Comparison of ENCODE assay signal across 8 mouse cellular contexts in the genomic region with DNA sequence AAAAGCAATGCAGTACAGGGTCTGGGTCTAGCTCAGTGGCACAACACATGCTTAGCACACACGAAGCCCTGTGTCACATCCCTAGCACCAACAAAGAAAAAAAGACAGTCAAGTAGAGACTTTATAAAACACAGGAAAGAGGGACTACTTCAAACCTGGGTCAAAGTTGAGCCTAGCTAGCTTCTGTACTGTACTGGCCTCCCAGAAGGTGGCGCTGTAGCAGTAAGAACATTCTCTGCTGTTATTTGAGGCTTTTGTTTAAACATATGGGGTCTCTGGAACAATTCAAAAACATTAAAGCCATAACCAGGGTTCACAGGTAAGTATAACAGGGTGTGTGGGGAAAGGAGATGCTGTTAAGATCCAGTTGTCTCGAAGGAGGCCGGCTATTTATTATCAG. TPM values are rescaled to one million over a fixed set of nuclear protein-coding genes. Genes with fewer than 3 reads are reported as not detected.
DNase-seq lines count a peak whose midpoint lies in the region; ATAC-seq and TF ChIP-seq lines count a peak whose summit lies in the region.

No protein-coding gene starts in this region.

- no peaks in the 10 kb centered on the region for H3K36me3 ChIP-seq in midbrain, embryonic 14.5 days (ENCODE audit: control insufficient read depth, insufficient read depth, low read length)
- no peaks in the 10 kb centered on the region for H3K36me3 ChIP-seq in midbrain, embryonic 15.5 days (replicated peaks)
- H3K36me3 ChIP-seq in limb, embryonic 15.5 days = no peaks in the 10 kb centered on the region
- H3K36me3 ChIP-seq in intestine, embryonic 16.5 days (ENCODE audit: control insufficient read depth, insufficient read depth, low read length) = no peaks in the 10 kb centered on the region

- no peak overlapping the region for H3K4me2 ChIP-seq in midbrain, embryonic 14.5 days (ENCODE audit: low read length)
- no peak overlapping the region for H3K4me2 ChIP-seq in midbrain, embryonic 15.5 days
- H3K4me2 ChIP-seq in limb, embryonic 15.5 days = no peak overlapping the region
- H3K4me2 ChIP-seq in intestine, embryonic 16.5 days (ENCODE audit: low read depth, low read length) = no peak overlapping the region

- intact Hi-C loops in gastrocnemius, adult 2 months (cut with DNase I) = loop anchor here (1.0 to 5.0 kb wide), 2 partner anchors 52 to 162 kb away; no protein-coding TSS in a partner anchor

- H3K9ac ChIP-seq in midbrain, embryonic 14.5 days (replicated peaks; ENCODE audit: low read length) = no peak overlapping the region
- no peak overlapping the region for H3K9ac ChIP-seq in midbrain, embryonic 15.5 days
- H3K9ac ChIP-seq in limb, embryonic 15.5 days = no peak overlapping the region
- no peak overlapping the region for H3K9ac ChIP-seq in intestine, embryonic 16.5 days (ENCODE audit: low read depth, low read length)

- H3K4me3 ChIP-seq in gastrocnemius, adult 2 months = no peak overlapping the region
- H3K4me3 ChIP-seq in midbrain, embryonic 14.5 days (replicated peaks; ENCODE audit: low read depth, low read length) = no peak overlapping the region
- H3K4me3 ChIP-seq in midbrain, embryonic 15.5 days = no peak overlapping the region
- no peak overlapping the region for H3K4me3 ChIP-seq in limb, embryonic 15.5 days
- H3K4me3 ChIP-seq in intestine, embryonic 16.5 days (ENCODE audit: low read length) = no peak overlapping the region

- no peak for TF ChIP-seq POLR2A in brain, embryonic 14.5 days (IDR thresholded peaks at IDR 0.05; ENCODE audit: borderline replicate concordance, extremely low read depth, insufficient read depth, insufficient read length, poor library complexity, severe bottlenecking)

- H3K27me3 ChIP-seq in midbrain, embryonic 14.5 days (ENCODE audit: control insufficient read depth, insufficient read depth, low read length) = no peaks in the 10 kb centered on the region
- no peaks in the 10 kb centered on the region for H3K27me3 ChIP-seq in midbrain, embryonic 15.5 days (replicated peaks)
- H3K27me3 ChIP-seq in limb, embryonic 15.5 days = no peaks in the 10 kb centered on the region
- no peaks in the 10 kb centered on the region for H3K27me3 ChIP-seq in intestine, embryonic 16.5 days (replicated peaks; ENCODE audit: control insufficient read depth, insufficient read depth, low read length)

- TF ChIP-seq CTCF in gastrocnemius, adult 2 months (IDR thresholded peaks at IDR 0.05) = peak; percentile 82
- peak; percentile 55; the same call in 1 of the 2 replicates for TF ChIP-seq CTCF in brain, embryonic 14.5 days (IDR thresholded peaks at IDR 0.05; ENCODE audit: borderline replicate concordance, extremely low read depth, insufficient read depth, insufficient read length)

- H3K27ac ChIP-seq in gastrocnemius, adult 2 months = peak overlapping the region; percentile 80
- H3K27ac ChIP-seq in midbrain, embryonic 14.5 days (replicated peaks; ENCODE audit: low read depth, low read length) = no peak overlapping the region
- H3K27ac ChIP-seq in midbrain, embryonic 15.5 days = no peak overlapping the region
- H3K27ac ChIP-seq in limb, embryonic 15.5 days = peak overlapping the region; percentile 73; the same call in 1 of the 2 replicates
- H3K27ac ChIP-seq in intestine, embryonic 16.5 days (ENCODE audit: low read length) = no peak overlapping the region

- WGBS in midbrain, embryonic 14.5 days = 64% methylated on average over 4 of the region's 4 CpGs
- WGBS in midbrain, embryonic 15.5 days = 61% methylated on average over 4 of the region's 4 CpGs
- 53% methylated on average over 4 of the region's 4 CpGs for WGBS in limb, embryonic 15.5 days
- WGBS in intestine, embryonic 16.5 days = 59% methylated on average over 4 of the region's 4 CpGs

- H3K9me3 ChIP-seq in midbrain, embryonic 14.5 days (ENCODE audit: control insufficient read depth, low read length) = no peaks in the 10 kb centered on the region
- H3K9me3 ChIP-seq in midbrain, embryonic 15.5 days = no peaks in the 10 kb centered on the region
- no peaks in the 10 kb centered on the region for H3K9me3 ChIP-seq in limb, embryonic 15.5 days
- H3K9me3 ChIP-seq in intestine, embryonic 16.5 days (ENCODE audit: control insufficient read depth, low read length) = no peaks in the 10 kb centered on the region

- peak; percentile 64 for DNase-seq in gastrocnemius, adult 2 months
- no peak for DNase-seq in gastrocnemius, postnatal 25 days
- DNase-seq in midbrain, embryonic 14.5 days = peak; percentile 55
- DNase-seq in brain, embryonic 14.5 days (ENCODE audit: low read depth) = peak; percentile 36
- DNase-seq in T-cell, adult 2 months (ENCODE audit: low spot score) = no peak

- no peak for ATAC-seq in midbrain, embryonic 14.5 days (ENCODE audit: low FRiP score, low TSS enrichment)
- ATAC-seq in midbrain, embryonic 15.5 days (replicated peaks) = no peak
- no peak for ATAC-seq in limb, embryonic 15.5 days (ENCODE audit: insufficient number of reproducible peaks, low FRiP score, low TSS enrichment, low read depth)
- ATAC-seq in intestine, embryonic 16.5 days = no peak

- H3K4me1 ChIP-seq in midbrain, embryonic 14.5 days (ENCODE audit: control insufficient read depth, insufficient read depth, low read length) = no peaks in the 10 kb centered on the region
- no peaks in the 10 kb centered on the region for H3K4me1 ChIP-seq in midbrain, embryonic 15.5 days
- H3K4me1 ChIP-seq in limb, embryonic 15.5 days = peaks cover 50% of the 10 kb centered on the region
- H3K4me1 ChIP-seq in intestine, embryonic 16.5 days (ENCODE audit: control insufficient read depth, insufficient read depth, low read length) = peaks cover 13% of the 10 kb centered on the region

RNA-seq across cellular contexts. Expression of a gene that starts 54.4 kb away (rescaled TPM):
- 10 to 100 TPM; 32.2 to 48.0 TPM for total RNA-seq in gastrocnemius, adult 2 months (2021)
- total RNA-seq in gastrocnemius, postnatal 25 days (2021) = 10 to 100 TPM; 31.4 to 32.5 TPM
- polyA plus RNA-seq in midbrain, embryonic 14.5 days (2014; fragmentation: Nextera tagmentation; extraction: Ambion mirVana) = 1.3 and 2.1 TPM in 2 replicates
- polyA plus RNA-seq in midbrain, embryonic 15.5 days (2015; fragmentation: Nextera tagmentation; extraction: Ambion mirVana) = 3.5 and 4.7 TPM in 2 replicates
- polyA plus RNA-seq in brain, embryonic 14.5 days (2012; rRNA removed) = 6.6 and 7.3 TPM in 2 replicates
- 102 and 104 TPM in 2 replicates for polyA plus RNA-seq in limb, embryonic 15.5 days (2015; fragmentation: Nextera tagmentation; extraction: Ambion mirVana)
- 19.0 and 20.6 TPM in 2 replicates for polyA plus RNA-seq in intestine, embryonic 16.5 days (2015; fragmentation: Nextera tagmentation; extraction: Ambion mirVana)

RNA-seq across cellular contexts. Expression of a gene that starts 57.9 kb away (rescaled TPM):
- total RNA-seq in gastrocnemius, adult 2 months (2021) = 10 to 100 TPM in 1 of 2 experiments, 1 to 10 TPM in 1; 8.4 to 13.6 TPM
- 1 to 10 TPM; 7.8 to 9.5 TPM for total RNA-seq in gastrocnemius, postnatal 25 days (2021)
- 51.6 and 57.5 TPM in 2 replicates for polyA plus RNA-seq in midbrain, embryonic 14.5 days (2014; fragmentation: Nextera tagmentation; extraction: Ambion mirVana)
- 47.3 and 47.9 TPM in 2 replicates for polyA plus RNA-seq in midbrain, embryonic 15.5 days (2015; fragmentation: Nextera tagmentation; extraction: Ambion mirVana)
- 37.5 and 46.5 TPM in 2 replicates for polyA plus RNA-seq in brain, embryonic 14.5 days (2012; rRNA removed)
- 74.7 and 78.3 TPM in 2 replicates for polyA plus RNA-seq in limb, embryonic 15.5 days (2015; fragmentation: Nextera tagmentation; extraction: Ambion mirVana)
- polyA plus RNA-seq in intestine, embryonic 16.5 days (2015; fragmentation: Nextera tagmentation; extraction: Ambion mirVana) = 65.0 and 66.7 TPM in 2 replicates

Comparison
In these comparisons a context has a peak if more than half of its experiments do, and no peak if none do; other contexts are left out.
1. DNase-seq: peak in gastrocnemius, adult 2 months (single experiment), midbrain, embryonic 14.5 days (single experiment) and brain, embryonic 14.5 days (single experiment); none in gastrocnemius, postnatal 25 days (single experiment) and T-cell, adult 2 months (single experiment).
2. H3K27ac ChIP-seq: peak in gastrocnemius, adult 2 months (single experiment) and limb, embryonic 15.5 days (single experiment); none in midbrain, embryonic 14.5 days (single experiment), midbrain, embryonic 15.5 days (single experiment) and intestine, embryonic 16.5 days (single experiment).